Mouse (Mus musculus): ENCODE results near the gene Serpina16.

DNA sequence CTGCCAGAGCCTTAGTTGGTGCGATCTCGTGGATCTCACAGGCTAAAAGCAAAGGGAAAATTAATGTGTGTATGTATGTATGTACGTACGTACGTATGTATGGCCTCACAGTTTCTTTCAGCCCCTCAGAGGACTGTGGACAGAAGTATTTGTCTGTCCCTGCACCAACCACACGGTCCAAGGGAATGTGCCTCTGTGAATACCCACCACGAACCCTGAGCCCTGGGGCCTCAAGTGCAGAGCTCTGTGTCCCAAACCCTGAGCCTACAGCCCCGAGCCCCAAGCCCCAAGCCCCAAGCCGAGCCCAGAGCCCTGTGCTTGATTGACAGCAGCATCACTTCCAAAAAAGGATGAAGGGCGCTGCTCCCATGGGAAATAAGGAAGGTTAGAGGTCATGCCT lies 17.9 kb downstream of the Serpina16 start:
- no peak for TF ChIP-seq CTCF (IDR thresholded peaks at IDR 0.05; ENCODE audit: low read depth, low read length)
- no peak for TF ChIP-seq POLR2A (IDR thresholded peaks at IDR 0.05; ENCODE audit: insufficient read depth, low read length)

Measured in ES-Bruce4 (cell line).